Mouse (Mus musculus) kidney, adult 2 months (tissue): ENCODE data around the gene Rps6ka3.

Experiments
- CTCF ChIP-seq: fragments of 200-500 bp; conservative IDR thresholded peaks from 2 replicates; pipeline ENCODE4 v1.5.1; 2011; ENCODE audit warnings: low read depth, mild to moderate bottlenecking, control low read depth, low read length, moderate library complexity, mixed read lengths; ENCODE audit not compliant: insufficient read depth, insufficient read length
- POLR2A ChIP-seq: fragments of 200-500 bp; IDR thresholded peaks from one replicate; pipeline ENCODE4 v1.6.1; 2011; ENCODE audit warnings: low read depth, low read length, control low read depth

- TF ChIP-seq POLR2A, result no peak
- TF ChIP-seq CTCF, result no peak
These were observed 204.2 kb downstream of the Rps6ka3 start, which contains the start of gene Map7d2 for GRCm38 (mm10) chrX:159414130-159414828.
